Mouse (Mus musculus): Measurements from ENCODE around the gene Cgnl1. TPM values are rescaled to one million over a fixed set of nuclear protein-coding genes. Genes with fewer than 3 reads are reported as not detected.
A peak's percentile ranks its signal among the peaks of the same experiment; 100 is the strongest.

Gene Cgnl1
- total RNA-seq, 2 experiments from 2014 or later, result 3.9 to 4.1 TPM

- DNase-seq (ENCODE audit: low spot score), result no peak
Observed at GRCm38 (mm10) chr9:71768119-71768518, 3.3 kb downstream of the Cgnl1 start.

GRCm38 (mm10) chr9:71766902-71767301, 4.5 kb downstream of the Cgnl1 start:
- DNase-seq (ENCODE audit: low spot score), result no peak

GRCm38 (mm10) chr9:71766306-71766705, 5.1 kb downstream of the Cgnl1 start:
- no peak for DNase-seq (ENCODE audit: low spot score)

- DNase-seq (ENCODE audit: low spot score), result no peak
Observed at GRCm38 (mm10) chr9:71764551-71764950, 6.9 kb downstream of the Cgnl1 start.

GRCm38 (mm10) chr9:71763273-71763672, 8.1 kb downstream of the Cgnl1 start:
- DNase-seq (ENCODE audit: low spot score), result no peak

- no peak for DNase-seq (ENCODE audit: low spot score)
Observed at GRCm38 (mm10) chr9:71761663-71762062, 9.7 kb downstream of the Cgnl1 start.

GRCm38 (mm10) chr9:71760518-71761141, 10.8 kb downstream of the Cgnl1 start:
- no peak for DNase-seq (ENCODE audit: low spot score)

GRCm38 (mm10) chr9:71759893-71760292, 11.5 kb downstream of the Cgnl1 start:
- DNase-seq (ENCODE audit: low spot score), result no peak

- DNase-seq (ENCODE audit: low spot score), result no peak
Observed at GRCm38 (mm10) chr9:71757386-71757785, 14.0 kb downstream of the Cgnl1 start.

GRCm38 (mm10) chr9:71756916-71757315, 14.5 kb downstream of the Cgnl1 start:
- DNase-seq (ENCODE audit: low spot score), result peak; percentile 22

GRCm38 (mm10) chr9:71753981-71754380, 17.4 kb downstream of the Cgnl1 start:
- no peak for DNase-seq (ENCODE audit: low spot score)

GRCm38 (mm10) chr9:71753529-71753928, 17.9 kb downstream of the Cgnl1 start:
- DNase-seq (ENCODE audit: low spot score), result no peak

- DNase-seq (ENCODE audit: low spot score), result no peak
Observed at GRCm38 (mm10) chr9:71753117-71753516, 18.3 kb downstream of the Cgnl1 start.

- DNase-seq (ENCODE audit: low spot score), result no peak
Observed at GRCm38 (mm10) chr9:71750015-71750672, 21.3 kb downstream of the Cgnl1 start.

- peak; percentile 35 for DNase-seq (ENCODE audit: low spot score)
Observed at GRCm38 (mm10) chr9:71746405-71746804, 25.0 kb downstream of the Cgnl1 start.

GRCm38 (mm10) chr9:71738081-71738930, 33.1 kb downstream of the Cgnl1 start:
- DNase-seq (ENCODE audit: low spot score), result no peak

- no peak for DNase-seq (ENCODE audit: low spot score)
Observed at GRCm38 (mm10) chr9:71737257-71738023, 34.0 kb downstream of the Cgnl1 start.

GRCm38 (mm10) chr9:71735886-71736285, 35.5 kb downstream of the Cgnl1 start:
- no peak for DNase-seq (ENCODE audit: low spot score)

GRCm38 (mm10) chr9:71733559-71733958, 37.8 kb downstream of the Cgnl1 start:
- no peak for DNase-seq (ENCODE audit: low spot score)

- DNase-seq (ENCODE audit: low spot score), result no peak
Observed at GRCm38 (mm10) chr9:71728822-71729311, 42.5 kb downstream of the Cgnl1 start.

GRCm38 (mm10) chr9:71727233-71727632, 44.2 kb downstream of the Cgnl1 start:
- no peak for DNase-seq (ENCODE audit: low spot score)
